Mouse (Mus musculus): ENCODE data around the gene Hook2. TPM values are rescaled to one million over a fixed set of nuclear protein-coding genes. Genes with fewer than 3 reads are reported as not detected.

The Hook2 gene
- polyA plus RNA-seq, 1 experiment, result 7.0 TPM

- H3K27me3 ChIP-seq (ENCODE audit: control insufficient read depth, insufficient read depth, insufficient read length), result no peaks in the 10 kb centered on the region
- peak overlapping the region; percentile 91 for H3ac ChIP-seq (ENCODE audit: control insufficient read depth, insufficient read length, low read depth)
- TF ChIP-seq CTCF (IDR thresholded peaks at IDR 0.05; ENCODE audit: control insufficient read depth, insufficient read depth, insufficient read length), result no peak
- TF ChIP-seq MAX (IDR thresholded peaks at IDR 0.05), result no peak
- no peak for TF ChIP-seq USF1 (IDR thresholded peaks at IDR 0.05; ENCODE audit: low read depth)
- no peak for TF ChIP-seq CEBPB (IDR thresholded peaks at IDR 0.05; ENCODE audit: low read depth)
- no peak for TF ChIP-seq MYOG (IDR thresholded peaks at IDR 0.05; ENCODE audit: control insufficient read depth, extremely low read depth, insufficient read length)
- no peak for TF ChIP-seq MYOD1 (IDR thresholded peaks at IDR 0.05; ENCODE audit: control insufficient read depth, insufficient read length, low read depth)
- no peak for TF ChIP-seq FOSL1 (IDR thresholded peaks at IDR 0.05; ENCODE audit: insufficient read depth, low read length, poor library complexity, severe bottlenecking)
- peaks cover 38% of the 10 kb centered on the region for H3K79me2 ChIP-seq (ENCODE audit: control insufficient read depth, insufficient read depth)
- H3K79me3 ChIP-seq (ENCODE audit: low read depth), result peaks cover 14% of the 10 kb centered on the region
- H3K4me3 ChIP-seq (ENCODE audit: insufficient read depth, poor library complexity, severe bottlenecking), result peak overlapping the region; percentile 55
- H3K36me3 ChIP-seq (ENCODE audit: control insufficient read depth, insufficient read depth), result peaks cover 21% of the 10 kb centered on the region
Observed at GRCm38 (mm10) chr8:84970135-84970790, 20.1 kb upstream of the Hook2 start.

- H3K79me3 ChIP-seq (ENCODE audit: low read depth), result peaks cover 14% of the 10 kb centered on the region
- H3K79me2 ChIP-seq (ENCODE audit: control insufficient read depth, insufficient read depth), result peaks cover 38% of the 10 kb centered on the region
- H3K27me3 ChIP-seq (ENCODE audit: control insufficient read depth, insufficient read depth, insufficient read length), result no peaks in the 10 kb centered on the region
- no peak for TF ChIP-seq CEBPB (IDR thresholded peaks at IDR 0.05; ENCODE audit: low read depth)
- no peak for TF ChIP-seq MAX (IDR thresholded peaks at IDR 0.05)
- no peak for TF ChIP-seq FOSL1 (IDR thresholded peaks at IDR 0.05; ENCODE audit: insufficient read depth, low read length, poor library complexity, severe bottlenecking)
- no peak for TF ChIP-seq MYOG (IDR thresholded peaks at IDR 0.05; ENCODE audit: control insufficient read depth, extremely low read depth, insufficient read length)
- TF ChIP-seq USF1 (IDR thresholded peaks at IDR 0.05; ENCODE audit: low read depth), result no peak
- no peak for TF ChIP-seq CTCF (IDR thresholded peaks at IDR 0.05; ENCODE audit: control insufficient read depth, insufficient read depth, insufficient read length)
- no peak for TF ChIP-seq MYOD1 (IDR thresholded peaks at IDR 0.05; ENCODE audit: control insufficient read depth, insufficient read length, low read depth)
- H3K36me3 ChIP-seq (ENCODE audit: control insufficient read depth, insufficient read depth), result peaks cover 21% of the 10 kb centered on the region
- H3ac ChIP-seq (ENCODE audit: control insufficient read depth, insufficient read length, low read depth), result no peak overlapping the region
- no peak overlapping the region for H3K4me3 ChIP-seq (ENCODE audit: insufficient read depth, poor library complexity, severe bottlenecking)
Observed at GRCm38 (mm10) chr8:84970913-84971312, 19.5 kb upstream of the Hook2 start.

- Histone ChIP-seq H3ac (ENCODE audit: control insufficient read depth, insufficient read length, low read depth) (no peak overlapping the region), H3K27me3 (ENCODE audit: control insufficient read depth, insufficient read depth, insufficient read length) (no peaks in the 10 kb centered on the region), H3K79me2 (ENCODE audit: control insufficient read depth, insufficient read depth) (peaks cover 60% of the 10 kb centered on the region), H3K79me3 (ENCODE audit: low read depth) (peaks cover 28% of the 10 kb centered on the region), H3K4me3 (ENCODE audit: insufficient read depth, poor library complexity, severe bottlenecking) (no peak overlapping the region), H3K36me3 (ENCODE audit: control insufficient read depth, insufficient read depth) (peaks cover 30% of the 10 kb centered on the region)
- no peak for TF ChIP-seq USF1 (IDR thresholded peaks at IDR 0.05; ENCODE audit: low read depth)
- no peak for TF ChIP-seq MAX (IDR thresholded peaks at IDR 0.05)
- TF ChIP-seq MYOD1 (IDR thresholded peaks at IDR 0.05; ENCODE audit: control insufficient read depth, insufficient read length, low read depth), result no peak
- TF ChIP-seq CTCF (IDR thresholded peaks at IDR 0.05; ENCODE audit: control insufficient read depth, insufficient read depth, insufficient read length), result no peak
- no peak for TF ChIP-seq FOSL1 (IDR thresholded peaks at IDR 0.05; ENCODE audit: insufficient read depth, low read length, poor library complexity, severe bottlenecking)
- no peak for TF ChIP-seq MYOG (IDR thresholded peaks at IDR 0.05; ENCODE audit: control insufficient read depth, extremely low read depth, insufficient read length)
- TF ChIP-seq CEBPB (IDR thresholded peaks at IDR 0.05; ENCODE audit: low read depth), result no peak
Observed at GRCm38 (mm10) chr8:84973079-84973478, 17.3 kb upstream of the Hook2 start.

- H3K79me2 ChIP-seq (ENCODE audit: control insufficient read depth, insufficient read depth), result peaks cover 62% of the 10 kb centered on the region
- H3K36me3 ChIP-seq (ENCODE audit: control insufficient read depth, insufficient read depth), result peaks cover 30% of the 10 kb centered on the region
- TF ChIP-seq FOSL1 (IDR thresholded peaks at IDR 0.05; ENCODE audit: insufficient read depth, low read length, poor library complexity, severe bottlenecking) (no peak), USF1 (IDR thresholded peaks at IDR 0.05; ENCODE audit: low read depth) (no peak), CTCF (IDR thresholded peaks at IDR 0.05; ENCODE audit: control insufficient read depth, insufficient read depth, insufficient read length) (no peak), MAX (IDR thresholded peaks at IDR 0.05) (no peak), MYOG (IDR thresholded peaks at IDR 0.05; ENCODE audit: control insufficient read depth, extremely low read depth, insufficient read length) (no peak)
- no peak overlapping the region for H3ac ChIP-seq (ENCODE audit: control insufficient read depth, insufficient read length, low read depth)
- H3K79me3 ChIP-seq (ENCODE audit: low read depth), result peaks cover 31% of the 10 kb centered on the region
- H3K4me3 ChIP-seq (ENCODE audit: insufficient read depth, poor library complexity, severe bottlenecking), result no peak overlapping the region
- H3K27me3 ChIP-seq (ENCODE audit: control insufficient read depth, insufficient read depth, insufficient read length), result no peaks in the 10 kb centered on the region
Observed at GRCm38 (mm10) chr8:84973803-84974542, 16.4 kb upstream of the Hook2 start.

GRCm38 (mm10) chr8:84974543-84975142 lies 15.8 kb upstream of the Hook2 start:
- Histone ChIP-seq H3K4me3 (ENCODE audit: insufficient read depth, poor library complexity, severe bottlenecking) (no peak overlapping the region), H3ac (ENCODE audit: control insufficient read depth, insufficient read length, low read depth) (peak overlapping the region; percentile 8), H3K79me3 (ENCODE audit: low read depth) (peaks cover 31% of the 10 kb centered on the region), H3K27me3 (ENCODE audit: control insufficient read depth, insufficient read depth, insufficient read length) (no peaks in the 10 kb centered on the region), H3K79me2 (ENCODE audit: control insufficient read depth, insufficient read depth) (peaks cover 57% of the 10 kb centered on the region), H3K36me3 (ENCODE audit: control insufficient read depth, insufficient read depth) (peaks cover 30% of the 10 kb centered on the region)
- TF ChIP-seq CTCF (IDR thresholded peaks at IDR 0.05; ENCODE audit: control insufficient read depth, insufficient read depth, insufficient read length) (no peak), CEBPB (IDR thresholded peaks at IDR 0.05; ENCODE audit: low read depth) (no peak), MAX (IDR thresholded peaks at IDR 0.05) (no peak), FOSL1 (IDR thresholded peaks at IDR 0.05; ENCODE audit: insufficient read depth, low read length, poor library complexity, severe bottlenecking) (no peak), USF1 (IDR thresholded peaks at IDR 0.05; ENCODE audit: low read depth) (no peak), MYOD1 (IDR thresholded peaks at IDR 0.05; ENCODE audit: control insufficient read depth, insufficient read length, low read depth) (no peak), MYOG (IDR thresholded peaks at IDR 0.05; ENCODE audit: control insufficient read depth, extremely low read depth, insufficient read length) (no peak)

All from C2C12 (cell line).